ENCODE assay signal across 27 mouse cellular contexts in the genomic region with DNA sequence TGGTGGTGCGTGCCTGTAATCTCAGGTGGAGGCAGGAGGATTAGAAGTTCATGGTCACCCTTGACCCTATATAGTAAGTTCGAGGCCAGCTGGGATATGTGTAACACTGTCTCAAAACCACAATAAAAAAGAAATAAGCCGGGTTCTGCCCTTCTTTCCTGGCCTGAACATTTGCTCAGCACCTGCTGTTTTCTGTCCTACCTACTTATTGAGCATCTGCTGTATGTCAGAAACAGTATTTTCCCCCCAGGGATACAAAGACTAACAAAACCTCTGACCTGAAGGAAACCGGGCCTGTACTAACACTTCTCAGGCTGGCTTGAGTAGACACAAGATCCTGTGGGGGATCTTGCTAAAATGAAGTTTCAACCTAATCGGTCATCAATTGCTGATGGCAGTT.
A peak's percentile ranks its signal among the peaks of the same experiment; 100 is the strongest.
DNase-seq lines count a peak whose midpoint lies in the region; ATAC-seq lines count a peak whose summit lies in the region.
"Had no signal": no experiment of that assay in that cellular context is flagged by ENCODE, and none has a peak within 500 bp of the region (broad histone marks: within the 10 kb centered on the region; RNA-seq: fewer than 3 reads in every experiment).

No protein-coding gene starts in this region.

- no peaks in the 10 kb centered on the region for H3K27me3 ChIP-seq in embryonic facial prominence, embryonic 11.5 days (ENCODE audit: control insufficient read depth, insufficient read depth, low read length)
- peaks cover 4% of the 10 kb centered on the region; the same call in 1 of the 2 replicates for H3K27me3 ChIP-seq in embryonic facial prominence, embryonic 10.5 days (replicated peaks; ENCODE audit: low read depth, poor library complexity, severe bottlenecking)
- no peaks in the 10 kb centered on the region for H3K27me3 ChIP-seq in liver, embryonic 16.5 days (ENCODE audit: control insufficient read depth, insufficient read depth, low read depth, low read length)
- H3K27me3 ChIP-seq: CH12.LX; embryonic facial prominence, embryonic 13.5 days; embryonic facial prominence, embryonic 15.5 days; forebrain, embryonic 12.5 days; Patski had no signal

- ATAC-seq in embryonic facial prominence, embryonic 11.5 days (replicated peaks; ENCODE audit: insufficient number of reproducible peaks, low FRiP score, low TSS enrichment, low read depth): no peak
- ATAC-seq in liver, embryonic 16.5 days (ENCODE audit: low read depth): no peak
- ATAC-seq: activated CD4-positive, CD25-positive, alpha-beta regulatory T cell, adult 4 months; CD4-positive, CD25-positive, alpha-beta regulatory T cell, adult 4 months; forebrain, embryonic 14.5 days; forebrain, embryonic 16.5 days; Patski had no signal

- no peak overlapping the region for H3K4me2 ChIP-seq in embryonic facial prominence, embryonic 11.5 days (ENCODE audit: low read depth, low read length)
- H3K4me2 ChIP-seq in liver, embryonic 16.5 days (ENCODE audit: low read depth, low read length): no peak overlapping the region
- H3K4me2 ChIP-seq: embryonic facial prominence, embryonic 13.5 days; embryonic facial prominence, embryonic 15.5 days; forebrain, embryonic 12.5 days had no signal

- no peaks in the 10 kb centered on the region for H3K9me3 ChIP-seq in embryonic facial prominence, embryonic 11.5 days (replicated peaks; ENCODE audit: control insufficient read depth, low read length)
- no peaks in the 10 kb centered on the region for H3K9me3 ChIP-seq in embryonic facial prominence, embryonic 10.5 days
- H3K9me3 ChIP-seq in liver, embryonic 16.5 days (replicated peaks; ENCODE audit: control insufficient read depth, low read length): no peaks in the 10 kb centered on the region
- H3K9me3 ChIP-seq: embryonic facial prominence, embryonic 13.5 days; embryonic facial prominence, embryonic 15.5 days; forebrain, embryonic 10.5 days; forebrain, embryonic 12.5 days; G1E had no signal

- peak; percentile 67 for DNase-seq in cerebellum, adult 9-10 months
- no peak for DNase-seq in cerebellum, postnatal 14 days
- peak; percentile 13 for DNase-seq in embryonic facial prominence, embryonic 11.5 days (ENCODE audit: low spot score)
- no peak for DNase-seq in embryonic facial prominence, embryonic 10.5 days (ENCODE audit: low spot score)
- DNase-seq in liver: no peak
- DNase-seq in brain, adult 2 months (ENCODE audit: low read depth, low spot score): peak; percentile 39
- DNase-seq: adrenal gland, adult 8-10 months; adrenal gland, postnatal 14 days; adrenal gland, postnatal 36 days; B cell, adult 2 months; cerebellum, adult 11 months; cerebellum, adult 18-20 months; cerebellum, adult 8-10 months; embryo, embryonic 11 days had no signal

- no peaks in the 10 kb centered on the region; the same call in 1 of the 2 replicates for H3K4me1 ChIP-seq in embryonic facial prominence, embryonic 11.5 days (ENCODE audit: control insufficient read depth, insufficient read depth, low read length)
- peaks cover 23% of the 10 kb centered on the region for H3K4me1 ChIP-seq in embryonic facial prominence, embryonic 10.5 days
- peaks cover 22% of the 10 kb centered on the region for H3K4me1 ChIP-seq in liver, embryonic 16.5 days (ENCODE audit: control insufficient read depth, low read depth, low read length)

- H3K9ac ChIP-seq in embryonic facial prominence, embryonic 11.5 days (replicated peaks; ENCODE audit: low read length): no peak overlapping the region
- H3K9ac ChIP-seq in liver, embryonic 16.5 days (ENCODE audit: low read depth, low read length): no peak overlapping the region
- H3K9ac ChIP-seq: embryonic facial prominence, embryonic 13.5 days; embryonic facial prominence, embryonic 15.5 days; forebrain, embryonic 12.5 days had no signal

- no peaks in the 10 kb centered on the region for H3K36me3 ChIP-seq in embryonic facial prominence, embryonic 11.5 days (replicated peaks; ENCODE audit: control insufficient read depth, insufficient read depth, low read depth, low read length)
- H3K36me3 ChIP-seq in embryonic facial prominence, embryonic 10.5 days (replicated peaks): no peaks in the 10 kb centered on the region
- no peaks in the 10 kb centered on the region for H3K36me3 ChIP-seq in liver, embryonic 16.5 days (ENCODE audit: control insufficient read depth, insufficient read depth)
- H3K36me3 ChIP-seq: embryonic facial prominence, embryonic 13.5 days; embryonic facial prominence, embryonic 15.5 days; forebrain, embryonic 10.5 days; forebrain, embryonic 12.5 days; G1E had no signal

- 65% methylated on average over 5 of the region's 5 CpGs for WGBS in embryonic facial prominence, embryonic 11.5 days
- 72% methylated on average over 5 of the region's 5 CpGs for WGBS in embryonic facial prominence, embryonic 10.5 days
- 73% methylated on average over 5 of the region's 5 CpGs for WGBS in liver, embryonic 16.5 days (ENCODE audit: insufficient replicate concordance)

- no peak overlapping the region for H3K4me3 ChIP-seq in embryonic facial prominence, embryonic 11.5 days (ENCODE audit: low read depth, low read length)
- H3K4me3 ChIP-seq in embryonic facial prominence, embryonic 10.5 days: no peak overlapping the region
- H3K4me3 ChIP-seq in liver, embryonic 16.5 days (ENCODE audit: low read depth, low read length): no peak overlapping the region
- H3K4me3 ChIP-seq: embryonic facial prominence, embryonic 13.5 days; embryonic facial prominence, embryonic 15.5 days; erythroblast, embryonic 14.5 days; forebrain, embryonic 10.5 days; forebrain, embryonic 12.5 days had no signal

- no peak overlapping the region for H3K27ac ChIP-seq in embryonic facial prominence, embryonic 11.5 days (replicated peaks; ENCODE audit: low read depth, low read length)
- no peak overlapping the region for H3K27ac ChIP-seq in embryonic facial prominence, embryonic 10.5 days (replicated peaks)
- peak overlapping the region; percentile 50; the same call in 1 of the 2 replicates for H3K27ac ChIP-seq in liver, embryonic 16.5 days (ENCODE audit: low read length)
- H3K27ac ChIP-seq: embryonic facial prominence, embryonic 13.5 days; embryonic facial prominence, embryonic 15.5 days; forebrain, embryonic 10.5 days; forebrain, embryonic 12.5 days had no signal

Comparison
In these comparisons a context has a peak if more than half of its experiments do, and no peak if none do; other contexts are left out.
1. DNase-seq: peak in cerebellum, adult 9-10 months (single experiment), embryonic facial prominence, embryonic 11.5 days (single experiment) and brain, adult 2 months (single experiment); none in cerebellum, postnatal 14 days (0 of 2), embryonic facial prominence, embryonic 10.5 days (single experiment) and liver (single experiment).